Mouse (Mus musculus) kidney, adult 8-10 months (tissue): ENCODE data around the gene Spats2l.

Source experiments
- DNase-seq, 2 experiments: peaks; one replicate each; pipeline ENCODE4 v3.0.0; 2022

The Spats2l gene

DNA sequence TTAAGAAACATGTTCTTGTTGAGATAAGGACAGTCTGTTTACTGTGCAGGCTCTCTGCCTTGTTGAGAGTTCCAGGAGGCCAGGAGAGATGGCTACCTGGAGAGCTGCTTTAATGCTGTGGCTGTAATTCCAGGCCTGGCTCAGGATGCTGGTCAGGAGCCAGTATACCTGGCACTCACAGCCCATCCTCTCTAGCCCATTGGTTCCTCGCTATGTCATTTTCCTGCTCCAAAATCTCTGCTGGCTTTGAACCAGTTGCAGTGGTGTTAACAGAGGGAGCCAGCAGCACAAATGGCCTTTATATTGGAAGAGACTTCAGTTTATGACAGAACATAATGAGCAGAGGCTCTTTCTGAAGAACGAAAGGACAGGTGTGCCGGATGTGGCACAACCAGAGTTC, 127.5 kb downstream of the Spats2l start:
- DNase-seq: no peak

DNA sequence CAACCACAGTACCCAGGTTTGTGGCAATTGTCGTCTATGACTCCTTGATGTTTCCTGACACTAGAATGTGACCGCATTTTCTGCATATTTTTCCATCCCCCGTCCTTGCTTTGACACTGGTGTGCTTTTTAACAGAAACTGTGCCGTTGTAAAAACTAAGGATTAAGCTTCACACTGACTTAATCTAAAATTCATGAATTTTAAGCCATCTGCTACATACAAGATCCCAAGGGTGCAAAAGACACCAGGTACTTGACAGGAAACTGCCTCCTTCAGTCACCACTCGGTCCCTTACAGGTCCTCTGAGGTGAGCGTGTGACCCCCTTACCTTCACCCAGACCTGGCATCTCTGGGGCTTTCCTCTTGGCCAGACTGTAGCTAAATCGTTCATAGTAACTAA, 129.8 kb downstream of the Spats2l start:
- no peak for DNase-seq

DNA sequence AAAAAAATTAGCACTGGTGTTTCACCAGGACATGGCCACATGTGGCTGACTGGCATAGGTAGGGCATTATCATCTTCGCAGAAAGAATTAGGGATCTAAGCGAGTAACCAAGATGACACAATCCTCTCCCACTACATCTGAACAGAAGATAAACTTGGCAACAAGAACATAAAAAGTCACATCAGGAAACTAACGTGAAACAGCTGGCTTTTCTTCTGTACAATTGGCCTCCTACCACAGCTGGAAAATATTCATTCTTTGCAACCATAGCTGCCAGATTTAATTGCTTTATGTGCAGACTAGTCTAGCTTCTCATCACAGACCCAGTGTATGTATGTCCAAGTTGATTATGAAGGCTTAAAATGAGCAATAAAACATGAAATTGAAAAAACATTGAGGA, 131.9 kb downstream of the Spats2l start:
- no peak for DNase-seq

DNA sequence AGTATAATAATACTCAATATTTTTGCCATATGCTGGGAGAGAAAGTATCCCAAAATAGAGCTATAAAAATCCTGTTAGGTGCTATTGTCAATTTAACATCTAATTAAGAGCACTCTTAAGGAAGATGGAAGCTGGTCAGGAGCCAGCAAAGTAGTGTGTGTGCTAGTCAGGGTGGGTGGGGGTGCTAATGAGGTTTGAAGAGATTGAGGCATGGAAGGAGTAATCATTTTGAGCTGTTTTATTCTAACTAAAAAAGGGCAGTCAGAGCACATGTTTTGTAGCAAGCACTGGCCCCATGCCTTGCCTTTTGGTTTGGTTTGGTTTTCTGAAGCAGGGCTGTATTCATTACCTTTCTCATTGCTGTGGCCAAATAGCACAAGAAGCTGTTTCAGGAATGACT, 132.3 kb downstream of the Spats2l start:
- DNase-seq: no peak

DNA sequence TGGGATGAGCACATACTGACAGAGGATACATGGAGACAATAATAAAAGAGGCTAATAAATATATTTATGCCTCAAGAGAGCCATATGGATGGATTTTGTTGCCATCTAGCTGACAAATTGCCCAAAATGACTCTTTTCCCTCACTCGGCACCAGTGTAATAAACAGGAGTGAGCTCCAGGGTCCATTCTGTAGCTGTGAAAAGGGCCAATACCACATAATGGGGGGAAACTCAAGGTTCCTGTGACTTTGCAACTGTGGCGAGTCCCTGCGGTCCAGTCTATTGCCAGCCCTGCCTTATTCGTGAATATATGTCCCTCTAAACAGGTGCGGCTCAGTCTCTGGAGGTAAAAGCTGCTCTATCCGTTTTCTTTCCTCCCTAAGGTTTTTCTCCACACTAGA, 137.6 kb downstream of the Spats2l start:
- DNase-seq: no peak

DNA sequence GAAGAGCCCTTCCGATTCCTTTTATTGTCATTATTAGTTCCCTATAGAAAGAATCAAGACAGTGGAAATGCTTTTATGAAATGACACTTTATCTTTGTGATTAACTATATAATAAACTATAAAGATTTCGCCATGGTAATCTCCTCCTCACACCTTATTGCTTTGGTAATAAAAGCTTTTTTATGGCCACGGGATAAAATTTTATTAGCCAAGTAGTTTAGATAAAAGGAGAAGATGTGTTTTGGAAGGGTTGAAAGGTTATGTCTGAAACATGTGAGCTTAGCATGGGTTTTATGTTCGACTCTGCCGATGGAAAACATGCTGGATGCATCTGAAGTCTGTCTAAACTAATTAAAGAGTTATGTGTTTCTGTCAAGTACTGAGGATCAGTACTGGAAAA, 143.4 kb downstream of the Spats2l start:
- DNase-seq: no peak

DNA sequence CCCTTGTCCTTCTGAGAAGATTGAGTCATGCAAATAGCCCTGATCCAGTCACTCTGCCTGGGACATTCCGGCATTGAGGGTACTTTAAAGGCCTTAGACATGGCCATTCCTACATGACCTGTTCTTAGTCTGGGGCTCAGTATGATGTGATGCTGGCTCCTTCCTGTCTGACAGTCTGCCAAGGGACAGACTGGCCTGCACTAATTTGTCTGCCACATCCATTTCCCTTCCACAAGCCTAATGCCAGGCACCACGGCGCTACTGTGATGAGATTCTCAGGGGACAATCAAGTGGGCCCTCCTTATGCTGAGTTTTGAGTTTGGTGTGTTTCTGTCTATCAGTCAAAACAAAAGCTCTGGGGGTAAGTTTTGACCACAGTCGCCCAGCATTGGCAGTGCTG, 144.6 kb downstream of the Spats2l start:
- DNase-seq: no peak

DNA sequence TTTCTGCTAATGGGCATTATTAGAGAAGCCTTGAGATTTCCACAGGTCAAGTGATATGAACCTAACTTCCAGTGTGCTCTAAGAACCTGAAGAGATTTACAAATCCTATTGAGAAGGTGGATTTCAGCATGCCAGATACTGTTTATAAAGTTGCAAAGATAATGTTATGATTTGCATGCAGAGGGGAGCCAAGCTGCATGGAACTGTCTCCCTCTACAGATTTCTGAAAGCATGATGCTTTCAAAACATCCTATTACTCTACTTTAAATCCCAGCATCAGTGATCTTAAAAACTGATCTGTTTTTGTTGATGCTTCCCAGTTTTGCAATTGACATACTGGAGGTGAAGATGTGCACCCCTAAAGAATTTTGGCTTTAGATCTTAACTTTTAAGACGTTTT, 160.3 kb downstream of the Spats2l start:
- no peak for DNase-seq

DNA sequence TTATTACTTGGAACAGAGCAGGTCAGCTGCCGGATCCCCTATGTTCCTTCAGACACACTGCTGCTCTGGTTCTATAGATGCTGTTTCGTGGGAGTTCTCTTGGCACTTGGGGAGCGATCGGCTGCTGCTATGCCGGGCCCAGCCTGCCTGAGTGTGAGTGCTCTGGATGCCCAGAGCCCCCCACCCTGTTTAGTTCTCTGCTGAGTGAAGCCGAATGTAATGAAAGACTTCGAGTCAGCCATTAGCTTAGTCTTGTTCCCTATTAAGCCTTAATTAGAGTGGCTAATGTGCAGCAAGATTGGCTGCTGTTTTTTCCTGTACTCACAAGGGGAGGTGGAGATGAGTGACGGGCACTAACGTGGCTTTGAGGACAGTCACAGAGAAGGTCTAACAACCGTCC, 166.7 kb downstream of the Spats2l start:
- no peak for DNase-seq

DNA sequence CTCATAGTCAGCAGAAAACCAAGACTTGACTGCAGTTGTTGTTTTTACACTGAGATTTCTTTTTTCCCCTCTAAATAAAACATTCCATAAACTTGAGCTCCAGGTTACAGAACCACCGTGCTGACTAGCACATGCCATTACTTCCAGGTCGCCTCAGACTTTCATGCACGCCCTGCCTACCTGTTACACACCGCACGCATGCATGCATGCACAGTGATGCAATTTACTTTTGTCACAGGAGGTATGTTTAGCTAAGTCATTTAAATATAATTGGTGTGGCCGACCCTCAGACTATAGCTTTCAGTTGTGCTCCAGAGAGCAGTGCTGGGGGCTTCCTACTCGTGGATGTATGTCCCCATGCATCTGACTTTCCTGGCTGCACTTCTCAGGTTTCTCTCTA, 167.1 kb downstream of the Spats2l start:
- no peak for DNase-seq

DNA sequence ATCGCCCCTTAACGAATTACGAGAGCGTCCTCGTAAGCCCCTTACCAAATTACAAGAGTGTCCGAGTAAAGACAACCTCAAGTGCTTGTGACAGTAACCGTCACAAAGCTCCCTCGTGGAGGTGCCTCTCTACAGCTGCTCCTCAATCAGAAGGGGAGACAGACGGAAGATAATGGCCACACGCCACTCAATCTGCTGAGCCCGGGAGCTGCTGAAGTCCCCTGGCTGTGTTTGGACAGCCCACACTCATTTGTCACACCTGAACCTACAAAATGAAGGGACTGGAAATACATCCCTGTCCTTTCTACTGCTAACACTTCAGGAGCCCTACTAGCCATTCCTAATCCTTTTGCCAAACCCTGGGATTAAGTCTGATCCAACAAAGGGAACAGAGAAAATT, 167.8 kb downstream of the Spats2l start:
- DNase-seq: no peak

DNA sequence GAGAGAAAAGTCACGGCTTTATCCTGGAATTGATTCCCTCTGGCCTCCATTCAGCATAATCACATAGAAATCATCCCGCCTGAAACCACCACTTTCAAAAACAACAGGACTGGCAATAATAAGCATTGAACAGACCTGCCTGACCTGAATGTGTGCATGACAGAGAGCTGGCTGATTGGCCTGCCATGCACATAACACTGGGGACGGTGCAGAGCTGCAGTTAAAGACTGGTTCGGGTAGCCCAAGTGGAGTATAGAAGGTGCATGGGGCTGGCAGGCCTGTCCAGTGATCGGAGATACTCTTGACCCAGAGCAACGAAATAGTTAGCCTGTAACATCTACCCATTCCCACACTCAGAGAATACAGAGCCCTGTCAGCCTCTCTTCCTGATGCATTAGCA, 168.3 kb downstream of the Spats2l start:
- DNase-seq: no peak

DNA sequence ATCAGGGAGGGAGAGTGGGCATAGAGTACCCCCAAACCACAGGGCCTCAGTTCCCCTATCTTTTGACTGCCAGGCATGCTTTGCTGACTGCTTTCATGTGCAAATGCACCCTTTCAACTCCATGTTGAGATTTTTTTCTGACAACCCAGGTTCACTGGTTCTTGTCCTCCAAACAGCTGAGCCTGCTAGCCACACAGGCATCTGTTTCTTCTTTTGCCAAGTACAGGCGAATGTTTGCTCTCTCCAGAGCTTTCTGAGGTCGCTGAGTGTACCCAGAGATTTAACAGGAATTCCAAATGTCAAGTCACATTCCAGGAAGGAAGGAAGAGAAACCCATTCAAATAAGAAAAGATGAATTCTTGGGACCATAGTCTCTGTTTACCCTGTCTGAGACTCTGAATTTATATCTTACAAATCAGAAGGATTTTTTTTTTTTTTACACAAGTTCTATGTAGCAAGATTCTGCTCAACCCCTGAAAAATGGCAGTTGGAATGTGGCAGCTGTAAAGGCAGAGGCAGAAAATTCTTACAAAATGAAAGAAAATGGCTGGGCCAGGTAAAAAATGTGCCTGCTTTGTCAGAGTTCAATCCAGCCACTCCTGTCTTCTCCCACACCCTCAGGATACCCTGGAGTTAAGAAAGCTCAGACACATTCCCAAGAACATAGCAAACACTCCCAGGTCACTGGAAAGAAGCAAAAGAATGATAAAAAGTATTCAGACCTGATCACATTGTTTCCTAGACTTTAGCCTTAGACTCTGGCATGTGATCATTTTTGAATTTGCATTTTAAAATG, 173.8 kb downstream of the Spats2l start:
- DNase-seq: no peak

DNA sequence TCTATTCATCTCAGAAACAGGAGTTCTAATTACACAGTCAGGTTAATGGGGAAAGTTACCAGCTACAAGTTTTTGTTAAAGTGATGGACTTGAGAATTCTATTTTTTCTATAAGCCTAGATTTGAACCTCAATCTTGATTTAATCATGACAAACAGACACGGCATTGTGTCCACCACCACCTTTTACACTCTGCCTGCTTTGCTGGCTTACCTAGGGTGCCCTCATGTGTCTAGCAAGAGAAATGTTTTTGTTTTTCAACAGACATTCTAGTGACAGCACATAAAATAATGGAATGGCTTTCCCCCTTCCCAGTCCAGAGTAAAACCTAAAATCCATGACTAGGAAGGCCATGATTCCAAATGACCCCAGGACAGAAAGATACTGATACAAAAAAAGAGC, 175.2 kb downstream of the Spats2l start:
- DNase-seq: no peak

DNA sequence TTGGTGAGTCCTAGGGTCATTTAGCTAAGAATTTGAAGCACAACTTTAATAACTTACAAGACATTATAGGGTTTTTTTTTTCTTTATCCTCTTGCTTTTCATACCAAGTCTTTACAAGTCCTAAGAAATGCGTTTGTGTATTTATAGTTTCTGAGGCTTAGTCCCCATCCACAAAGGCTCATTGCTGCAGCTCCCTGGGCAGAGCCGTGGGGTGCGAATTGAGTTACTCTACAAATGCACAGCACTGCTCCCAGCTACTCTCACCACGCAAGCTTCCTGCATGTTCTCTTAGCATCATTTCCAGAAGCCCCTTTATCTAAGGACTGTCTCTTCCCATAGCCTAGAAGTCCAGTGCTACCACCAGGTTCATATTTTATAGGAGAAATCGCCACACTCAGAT, 175.8 kb downstream of the Spats2l start:
- no peak for DNase-seq

DNA sequence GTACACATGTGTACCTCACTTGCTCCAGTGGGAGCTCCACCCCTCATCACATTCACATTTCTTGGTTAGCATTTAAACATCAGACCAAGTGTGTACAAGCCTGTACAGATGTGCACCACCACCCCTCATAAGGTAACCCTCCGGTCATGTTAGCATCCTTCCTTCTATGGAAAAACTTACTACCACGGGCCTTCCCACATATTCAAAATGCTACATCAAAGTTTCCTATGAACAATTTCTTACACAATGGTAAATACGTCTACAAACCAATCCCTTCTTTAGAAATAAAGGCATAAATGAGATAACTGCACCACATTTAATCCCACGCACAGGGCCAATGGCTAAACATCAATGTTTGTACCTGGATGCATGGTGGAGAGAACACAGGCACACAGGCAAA, 178.5 kb downstream of the Spats2l start:
- DNase-seq: no peak

DNA sequence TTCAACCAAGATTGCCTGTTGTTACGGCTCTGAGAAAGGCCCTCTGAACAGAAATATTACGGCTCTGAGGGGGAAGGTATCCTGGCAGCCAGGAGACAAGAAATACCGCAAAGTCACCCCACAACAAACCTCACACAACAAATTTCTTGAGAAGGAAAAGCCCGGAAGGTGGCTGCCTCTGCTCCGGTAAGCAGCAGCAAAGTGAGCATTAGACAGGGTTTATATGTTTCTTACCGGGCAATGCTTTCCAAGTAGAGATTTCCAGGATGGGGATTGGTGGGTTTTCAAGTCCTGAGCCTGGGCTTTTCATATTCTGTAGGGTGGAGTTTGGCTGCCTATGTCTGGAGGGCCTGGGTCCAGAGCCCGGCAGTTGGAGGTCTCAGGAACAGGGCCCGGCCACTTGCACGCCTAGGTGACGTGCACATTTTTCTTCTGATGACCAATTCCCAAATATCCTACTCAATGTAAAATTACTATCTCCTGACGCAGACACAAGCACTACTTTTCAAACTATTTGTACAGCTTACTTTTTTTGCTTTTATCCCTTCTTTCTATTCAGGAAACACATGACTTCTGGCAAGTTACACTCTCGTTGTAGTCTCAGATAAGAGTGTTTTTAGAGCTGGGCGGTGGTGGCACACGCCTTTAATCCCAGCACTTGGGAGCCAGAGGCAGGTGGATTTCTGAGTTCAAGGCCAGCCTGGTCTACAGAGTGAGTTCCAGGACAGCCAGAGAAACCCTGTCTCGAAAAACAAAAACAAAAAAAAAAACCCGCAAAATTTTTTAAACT, 179.8 kb downstream of the Spats2l start:
- DNase-seq: no peak

DNA sequence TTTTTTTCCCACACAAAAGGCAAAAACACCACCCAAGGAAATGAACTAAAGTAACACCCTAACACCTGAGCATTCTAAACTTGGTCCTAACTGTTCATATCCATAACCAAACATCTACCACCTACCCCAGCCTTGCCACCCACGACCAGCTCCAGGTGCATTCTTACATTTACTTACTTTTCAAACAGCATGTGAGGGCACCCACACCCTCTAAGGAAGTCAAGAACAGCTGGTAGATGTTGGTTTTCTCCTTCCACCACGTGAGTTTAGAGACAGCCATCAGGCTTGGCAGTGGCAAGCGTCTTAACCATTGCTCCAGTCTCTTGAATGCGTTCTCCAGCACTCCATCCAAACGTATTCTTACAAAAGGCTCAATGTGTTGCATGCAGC, 180.4 kb downstream of the Spats2l start:
- no peak for DNase-seq

DNA sequence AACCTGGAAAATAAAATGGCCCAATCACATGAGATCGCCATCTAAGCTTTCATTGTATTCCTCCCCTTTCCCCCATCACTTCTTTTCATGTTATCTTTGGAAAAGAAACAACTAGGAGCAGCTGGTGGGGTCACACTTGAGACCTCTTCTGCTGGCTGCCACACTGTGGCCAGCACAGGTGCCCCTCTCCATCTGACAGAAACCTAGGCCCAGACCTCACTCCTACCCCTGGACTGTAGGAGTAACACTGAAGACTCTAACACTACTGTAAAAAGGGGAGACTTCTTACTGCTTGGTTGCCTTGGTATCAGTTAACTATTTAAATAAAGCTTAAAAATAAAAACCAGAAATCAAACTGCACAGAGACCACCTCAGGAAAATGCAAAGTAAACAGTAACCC, 181.8 kb downstream of the Spats2l start:
- no peak for DNase-seq

DNA sequence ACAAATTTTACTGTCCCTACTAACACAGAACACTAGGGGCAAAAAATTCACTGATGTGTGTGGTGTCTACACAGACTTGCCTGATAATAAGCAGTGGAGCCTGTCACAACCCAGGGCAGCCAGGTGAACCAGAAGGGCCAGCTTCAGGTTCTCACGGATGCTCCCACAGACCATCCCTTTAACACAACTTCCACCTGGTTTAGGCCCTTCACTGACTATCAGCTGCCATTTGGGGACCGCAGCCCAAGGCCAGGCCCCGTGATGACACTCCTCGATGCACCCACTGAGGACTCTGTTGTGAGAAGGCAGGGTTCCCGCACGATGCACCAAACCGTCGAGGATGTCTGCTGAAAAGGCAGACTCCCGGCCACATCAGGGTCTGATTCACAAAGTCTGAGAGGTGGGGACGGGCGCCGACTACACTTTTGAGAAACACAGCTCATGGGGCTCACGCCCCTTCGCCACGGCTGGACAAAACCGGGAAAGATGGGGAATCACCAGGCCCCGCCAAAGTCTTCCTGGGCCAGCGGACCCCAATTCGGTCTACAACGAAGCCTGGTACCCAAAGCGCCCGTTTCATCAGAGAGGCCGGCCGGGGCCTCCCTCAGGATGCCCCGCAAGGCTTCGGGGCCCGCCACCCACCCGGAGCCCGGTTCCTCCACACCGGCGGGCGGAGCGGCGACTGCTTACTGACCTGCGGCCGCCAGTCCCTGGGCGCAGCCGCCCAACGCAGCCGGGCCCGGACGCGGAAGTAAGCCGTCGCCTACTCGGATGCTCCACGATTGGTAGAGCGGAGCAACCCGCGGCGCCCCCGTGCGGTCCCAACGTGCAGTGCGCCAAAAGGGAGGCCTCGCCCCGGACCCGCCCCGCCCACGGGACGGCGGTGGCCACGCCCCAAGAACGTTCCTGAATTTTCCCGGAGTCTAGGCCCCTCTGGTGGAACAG, 195.6 kb downstream of the Spats2l start:
- peak; percentile 94 to 97 for DNase-seq

DNA sequence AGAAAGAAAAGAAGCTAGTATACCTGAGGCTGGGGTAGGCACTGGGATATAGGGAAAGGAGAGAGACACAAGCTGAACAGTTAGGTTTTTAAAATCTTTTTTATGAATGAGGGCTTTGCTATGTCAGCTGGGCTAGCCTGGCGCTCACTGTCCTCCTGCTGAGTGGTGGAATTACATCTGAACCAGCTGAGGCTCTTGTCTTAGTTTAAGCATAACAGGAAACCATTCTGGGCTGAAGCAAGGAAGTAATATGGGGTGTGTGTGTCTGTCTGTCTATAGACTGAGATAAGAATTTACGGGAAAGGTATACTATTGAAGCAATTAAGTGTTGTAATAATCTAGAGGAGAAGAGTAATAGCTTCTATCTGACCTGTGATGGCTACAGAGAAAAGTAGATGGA, 197.6 kb downstream of the Spats2l start:
- no peak for DNase-seq

DNA sequence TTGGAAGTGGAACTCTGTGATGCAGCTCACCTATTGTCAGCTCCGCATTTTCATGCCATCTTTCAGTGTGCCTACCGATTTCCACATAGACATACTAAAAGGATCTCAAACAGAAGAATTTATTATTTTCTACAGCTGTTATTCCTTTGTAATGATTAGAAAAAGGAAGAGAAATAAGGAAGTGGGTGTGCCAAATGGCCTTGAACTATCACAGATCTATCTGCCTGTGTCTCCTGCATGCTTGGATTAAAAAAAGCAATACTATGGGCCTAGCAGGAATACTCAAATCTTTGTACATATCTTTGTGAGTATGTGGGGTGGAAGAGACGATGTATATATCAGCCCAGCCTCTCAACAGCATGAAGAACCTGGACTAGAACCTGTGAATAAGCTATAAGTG, 202.9 kb downstream of the Spats2l start:
- DNase-seq: no peak

DNA sequence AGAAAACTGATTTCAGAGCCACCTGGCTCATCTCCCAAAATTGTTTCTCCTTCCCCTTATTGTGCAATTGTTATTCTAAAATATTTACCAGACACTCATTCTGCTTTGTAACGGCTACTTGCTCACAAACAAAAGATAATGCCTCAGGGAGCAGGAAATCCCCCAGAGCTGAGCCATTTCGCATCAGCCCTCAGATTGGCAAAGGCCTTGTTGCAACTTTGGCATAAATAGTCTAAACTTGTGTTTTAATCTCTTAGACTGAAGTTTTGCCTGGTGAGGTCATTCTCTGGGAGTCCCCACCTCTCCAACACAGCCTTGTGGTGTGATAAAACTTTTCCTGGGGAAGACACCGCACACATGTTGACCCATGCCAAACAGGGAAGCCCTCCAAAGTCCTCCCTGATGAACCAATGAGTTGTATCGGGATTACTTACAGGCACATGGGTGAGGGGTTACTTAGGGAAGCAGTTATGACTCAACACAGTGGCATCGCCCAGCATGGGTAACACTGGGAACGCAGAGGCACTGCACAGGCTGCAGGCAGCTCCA, 215.2 kb downstream of the Spats2l start:
- DNase-seq: no peak
